Mouse (Mus musculus) lung, postnatal 10 days (tissue): ENCODE measurements around the gene Rubcnl.

Experiments
- DNase-seq: peaks from one replicate; pipeline ENCODE4 v3.0.0; 2021

Gene Rubcnl

DNA sequence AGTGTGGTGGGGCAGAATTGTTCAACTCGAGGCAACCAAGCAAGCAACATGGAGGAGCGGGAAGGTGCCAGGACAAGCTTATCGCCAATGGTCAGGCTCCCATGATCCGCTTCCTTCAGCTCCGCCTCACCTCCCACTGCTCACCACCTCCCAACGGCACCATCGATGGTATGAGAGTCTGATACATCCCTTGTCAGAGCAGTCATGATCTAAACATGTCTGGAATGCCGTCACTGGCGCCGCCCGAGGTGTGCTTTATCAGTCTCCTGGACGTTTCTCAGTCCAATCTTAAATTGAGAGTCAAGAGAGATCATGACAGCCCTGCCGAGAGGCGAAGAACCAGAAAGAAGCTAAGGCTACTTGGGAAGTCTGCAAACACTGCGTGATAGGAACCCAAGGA is 55.3 kb downstream of the Rubcnl start:
- DNase-seq, result no peak

DNA sequence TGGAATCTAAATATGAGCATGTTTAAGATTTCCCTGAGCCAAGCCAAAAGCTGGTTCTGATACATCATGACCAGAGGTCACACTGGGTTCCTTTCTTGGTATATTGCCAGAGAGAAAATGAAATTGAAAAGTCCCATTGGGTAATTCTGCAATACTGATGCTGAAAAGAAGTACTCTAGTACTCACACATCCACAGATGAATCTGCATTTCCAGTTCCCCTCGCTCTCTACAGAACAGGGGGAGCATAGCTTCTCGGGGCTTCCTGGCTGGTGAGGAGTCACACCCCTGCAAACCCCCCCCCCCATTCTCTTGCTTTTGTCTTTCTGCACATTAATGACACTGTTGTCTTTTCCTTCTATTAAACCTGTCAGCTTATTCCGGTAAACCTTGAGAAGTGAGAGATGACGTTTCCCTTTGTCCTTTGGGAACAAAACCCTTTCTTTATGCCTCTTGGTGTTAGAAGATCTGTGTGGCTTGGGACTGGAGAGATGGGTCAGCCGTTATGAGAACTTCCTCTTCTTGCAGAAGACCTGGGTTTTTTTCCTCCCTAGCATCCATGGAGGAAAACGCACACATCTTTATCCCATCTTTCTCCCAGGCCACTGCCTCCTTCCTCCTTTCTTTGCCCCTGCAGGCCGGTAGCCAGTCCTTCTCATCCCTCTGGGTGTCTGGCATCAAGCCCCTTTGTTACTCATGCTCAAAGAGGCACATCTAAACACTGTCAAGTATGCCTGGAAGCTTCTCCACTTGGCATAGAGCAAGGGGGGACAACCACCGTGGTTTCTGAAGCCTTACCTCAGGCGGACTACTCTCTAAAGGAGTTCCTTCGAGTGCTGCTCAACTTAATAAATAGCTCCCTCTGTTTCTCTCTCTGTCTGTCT is 59.7 kb downstream of the Rubcnl start:
- no peak for DNase-seq

DNA sequence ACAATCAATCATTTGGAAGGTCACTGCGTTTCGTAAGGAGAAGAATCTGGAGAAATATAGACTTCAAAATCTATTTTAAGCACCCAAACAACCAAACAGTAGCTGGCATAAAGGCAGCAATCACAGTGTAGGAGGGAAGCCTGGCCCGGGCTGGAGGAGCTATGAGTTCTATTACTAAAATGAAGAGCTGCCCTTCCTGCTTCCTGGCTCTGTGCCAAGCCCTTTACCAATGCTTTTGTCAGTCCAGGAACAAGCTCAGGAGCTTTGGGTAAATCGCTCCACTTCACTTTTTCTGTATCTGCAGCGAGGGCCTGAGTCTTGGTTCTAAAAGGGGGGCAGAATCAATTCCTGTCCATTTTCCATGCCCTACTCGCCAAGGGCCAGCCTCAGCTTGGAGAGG is 62.1 kb downstream of the Rubcnl start:
- peak; percentile 22 for DNase-seq
